Mouse (Mus musculus) hindbrain, embryonic 15.5 days (tissue): ENCODE data around the gene Slc51a. TPM values are rescaled to one million over a fixed set of nuclear protein-coding genes. Genes with fewer than 3 reads are reported as not detected.

Source experiments
- ATAC-seq: fragments of 200-750 bp; cut with Nextera tagmentation; 2 replicates; pipeline ENCODE4 v1.8.0; 2017; ENCODE audit warnings: low read depth, moderate number of reproducible peaks, moderate TSS enrichment; ENCODE audit not compliant: low FRiP score
- H3K27ac ChIP-seq: fragments of 300-500 bp; sonication (generic); replicated peaks from 2 replicates; pipeline ENCODE4 v1.5.1; 2015; ENCODE audit warnings: mild to moderate bottlenecking, inconsistent platforms
- H3K27me3 ChIP-seq: fragments of 300-500 bp; sonication (generic); 2 replicates; pipeline ENCODE4 v1.6.1; 2015; ENCODE audit warnings: control low read depth, inconsistent platforms
- H3K36me3 ChIP-seq: fragments of 300-500 bp; sonication (generic); 2 replicates; pipeline ENCODE4 v1.6.1; 2015; ENCODE audit warnings: control low read depth, inconsistent platforms
- H3K4me1 ChIP-seq: fragments of 300-500 bp; sonication (generic); replicated peaks from 2 replicates; pipeline ENCODE4 v1.6.1; 2015; ENCODE audit warnings: control low read depth, inconsistent platforms
- H3K4me2 ChIP-seq: fragments of 300-500 bp; sonication (generic); 2 replicates; pipeline ENCODE4 v1.6.1; 2015; ENCODE audit warnings: moderate library complexity, mild to moderate bottlenecking, inconsistent platforms
- H3K4me3 ChIP-seq: fragments of 300-500 bp; sonication (generic); 2 replicates; pipeline ENCODE4 v1.5.1; 2015; ENCODE audit warnings: mild to moderate bottlenecking, inconsistent platforms
- H3K9ac ChIP-seq: fragments of 300-500 bp; sonication (generic); 2 replicates; pipeline ENCODE4 v1.6.1; 2015; ENCODE audit warnings: inconsistent platforms
- H3K9me3 ChIP-seq: fragments of 300-500 bp; sonication (generic); 2 replicates; pipeline ENCODE4 v1.6.1; 2016; ENCODE audit warnings: control low read depth, inconsistent platforms
- WGBS: fragments of 180-500 bp; shearing (Covaris S2); methylation state at CpG from one replicate; pipeline ENCODE4 v1.1.7; 2015; 5-methylcytosine and 5-hydroxymethylcytosine counted together
- polyA plus RNA-seq: library from polyadenylated mRNA; unstranded; fragments of >200 nt; fragmentation: Nextera tagmentation; extraction: Ambion mirVana; gene quantifications from 2 replicates; pipeline ENCODE4 v1.2.1, GENCODE M21; 2015

Slc51a gene
- polyA plus RNA-seq, 1 experiment from 2014 or later, result 0.16 TPM

DNA sequence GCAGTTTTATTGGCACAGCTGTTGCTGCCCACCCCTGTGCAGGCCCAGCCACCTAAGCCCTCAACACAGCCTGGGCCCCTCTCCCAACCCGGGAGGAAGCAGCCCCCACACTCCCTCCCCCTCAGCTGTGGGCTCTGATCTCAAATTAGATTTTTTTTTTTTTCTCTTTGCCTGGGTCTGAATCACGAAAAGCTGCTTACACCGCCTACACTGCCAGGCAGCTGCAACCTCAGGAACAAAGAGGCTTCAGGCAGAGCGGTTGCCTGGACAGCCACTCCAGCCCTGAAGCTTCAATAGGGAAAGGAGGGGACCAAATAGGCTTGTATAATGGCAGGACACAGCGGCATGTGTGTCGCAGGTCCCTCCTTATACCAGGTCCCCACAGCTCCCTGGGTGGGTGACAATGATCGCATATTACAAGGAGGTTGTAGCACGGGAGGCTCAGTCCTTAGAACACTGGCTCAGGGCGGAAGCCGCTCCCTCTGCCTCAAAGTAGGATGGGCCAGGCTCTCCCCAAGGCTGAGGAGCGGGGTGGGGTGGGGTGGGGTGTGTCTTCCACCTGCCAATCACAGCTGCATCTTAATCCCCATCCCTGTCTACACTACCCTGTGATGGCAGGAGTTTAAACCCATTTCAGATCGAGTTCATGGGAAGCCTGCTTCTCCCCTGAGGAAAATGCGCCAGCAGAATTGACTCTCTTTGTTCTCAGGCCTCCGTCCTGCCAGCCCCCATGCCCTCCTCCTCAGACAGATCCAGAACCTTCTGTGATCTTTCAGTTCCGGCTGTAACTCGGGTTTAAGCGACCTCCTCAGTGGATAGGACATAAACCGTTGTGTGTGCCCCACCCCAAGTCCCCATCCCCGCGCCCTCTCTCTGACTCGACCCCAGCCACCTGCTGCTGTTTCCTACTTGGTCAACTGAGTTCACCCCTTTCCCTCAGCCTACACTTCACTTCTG is 28.6 kb upstream of the Slc51a start:
- Histone ChIP-seq H3K9ac (peak overlapping the region; percentile 42), H3K27me3 (no peaks in the 10 kb centered on the region), H3K9me3 (no peaks in the 10 kb centered on the region), H3K36me3 (no peaks in the 10 kb centered on the region), H3K4me1 (peaks cover 19% of the 10 kb centered on the region), H3K4me3 (peak overlapping the region; percentile 14), H3K27ac (peak overlapping the region; percentile 96), H3K4me2 (peak overlapping the region; percentile 49)
- peak; percentile 93 for ATAC-seq
- 8% methylated on average over 21 of the region's 21 CpGs for WGBS

DNA sequence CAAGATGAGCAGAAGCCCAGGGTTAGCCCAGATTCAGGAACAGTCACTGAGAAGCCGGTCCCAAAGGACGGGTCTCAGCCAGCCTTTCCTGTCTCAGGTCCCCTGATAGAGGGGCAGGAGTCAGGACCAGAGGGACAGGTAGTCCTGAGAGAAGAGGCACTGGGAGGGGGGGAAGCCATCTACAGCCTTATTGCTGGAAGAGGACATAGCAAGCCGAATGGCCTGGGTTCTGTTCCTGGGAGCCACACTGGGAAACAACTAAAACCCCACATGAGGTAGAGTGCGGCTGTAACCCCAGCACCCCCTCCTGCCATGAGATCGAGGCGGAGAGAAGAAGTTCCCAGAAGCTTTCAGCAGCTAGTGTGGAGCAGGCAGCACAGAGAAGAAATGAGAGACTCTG is 26.3 kb upstream of the Slc51a start:
- Histone ChIP-seq H3K4me3 (no peak overlapping the region), H3K4me1 (peaks cover 24% of the 10 kb centered on the region), H3K36me3 (no peaks in the 10 kb centered on the region), H3K27me3 (no peaks in the 10 kb centered on the region), H3K4me2 (no peak overlapping the region), H3K27ac (no peak overlapping the region), H3K9me3 (no peaks in the 10 kb centered on the region), H3K9ac (no peak overlapping the region)
- ATAC-seq, result no peak
- WGBS, result 91% methylated on average over 6 of the region's 6 CpGs

DNA sequence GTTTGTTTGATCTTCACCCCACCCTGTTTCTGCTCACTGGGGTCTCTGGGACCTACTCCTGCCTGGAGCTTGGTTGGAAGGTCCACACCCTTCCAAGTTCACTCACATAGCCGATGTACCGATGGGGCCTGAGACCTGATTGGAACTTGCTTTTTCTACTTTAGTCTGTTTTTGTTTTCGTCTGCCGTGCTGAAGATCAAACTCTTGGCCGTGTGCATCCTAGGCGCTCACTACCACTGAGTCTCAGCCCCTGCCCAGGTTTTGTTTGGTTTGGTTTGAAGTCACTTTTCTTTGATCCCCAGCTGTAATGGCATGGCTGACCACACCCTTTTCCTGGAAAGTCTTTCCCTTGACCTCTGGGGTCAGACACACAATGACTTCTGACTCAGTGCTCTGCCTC is 25.7 kb upstream of the Slc51a start:
- Histone ChIP-seq H3K27me3 (no peaks in the 10 kb centered on the region), H3K27ac (no peak overlapping the region), H3K36me3 (no peaks in the 10 kb centered on the region), H3K9me3 (no peaks in the 10 kb centered on the region), H3K4me3 (no peak overlapping the region), H3K4me1 (peaks cover 24% of the 10 kb centered on the region), H3K4me2 (no peak overlapping the region), H3K9ac (no peak overlapping the region)
- ATAC-seq, result no peak
- 94% methylated on average over 6 of the region's 6 CpGs for WGBS

DNA sequence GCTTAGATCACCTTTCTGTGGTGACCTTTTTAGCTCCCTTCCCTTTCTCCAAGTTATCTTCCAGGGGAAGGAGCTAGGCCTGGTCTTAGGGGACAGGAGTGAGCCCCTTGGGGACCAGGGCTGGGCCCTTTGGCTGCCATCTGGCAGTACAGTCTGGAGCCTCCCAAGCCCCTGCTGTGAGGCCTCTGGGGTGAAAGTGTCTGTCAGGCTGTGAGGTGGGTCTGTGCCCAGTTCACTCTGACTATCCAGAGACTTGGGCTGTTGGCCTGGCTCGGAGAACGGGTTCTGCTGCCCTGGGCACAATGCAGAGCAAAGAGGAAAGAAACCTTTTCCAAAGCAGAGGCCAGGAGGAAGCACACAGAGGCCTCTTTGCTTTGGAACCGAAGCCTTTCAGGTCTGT is 25.2 kb upstream of the Slc51a start:
- no peak for ATAC-seq
- Histone ChIP-seq H3K9ac (no peak overlapping the region), H3K4me3 (no peak overlapping the region), H3K9me3 (no peaks in the 10 kb centered on the region), H3K27ac (0 out of 2 replicates have a peak overlapping the region, but pooled peaks have one; percentile 14), H3K4me1 (peaks cover 24% of the 10 kb centered on the region), H3K4me2 (no peak overlapping the region), H3K27me3 (no peaks in the 10 kb centered on the region), H3K36me3 (no peaks in the 10 kb centered on the region)
- 66% methylated on average over 3 of the region's 3 CpGs for WGBS

DNA sequence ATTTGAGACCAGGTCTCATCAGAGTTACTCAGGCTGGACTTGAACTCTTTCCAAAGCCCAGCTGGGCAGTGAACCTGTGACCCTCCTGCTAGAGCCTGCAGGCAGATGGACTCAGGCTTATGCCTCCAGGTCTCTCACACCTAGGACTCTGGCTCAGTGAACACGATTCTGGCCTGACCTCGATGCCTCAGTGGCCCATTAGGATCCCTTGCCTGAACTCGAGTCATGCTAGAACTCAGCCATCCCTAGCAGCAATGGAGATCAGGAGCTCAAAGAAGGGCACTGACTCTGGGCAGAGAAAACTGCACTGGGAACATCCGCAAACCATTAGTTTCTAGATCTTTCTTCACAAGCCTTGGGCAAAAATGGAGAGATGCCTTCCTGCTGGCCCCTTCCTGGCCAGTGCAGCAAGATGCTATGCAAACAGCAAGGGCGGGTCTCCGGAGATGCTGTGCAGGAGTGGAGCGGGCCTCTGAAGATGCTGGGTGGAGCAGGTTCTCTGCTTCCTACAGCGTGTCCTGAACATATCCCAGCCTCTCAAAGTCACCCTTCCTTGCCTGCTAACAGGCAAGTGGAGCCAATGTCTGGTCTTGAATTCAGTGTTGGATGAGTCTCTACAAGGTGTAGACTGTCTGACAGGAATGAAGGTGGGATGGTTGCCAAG is 24.3 kb upstream of the Slc51a start:
- 95% methylated on average over 8 of the region's 8 CpGs for WGBS
- peaks cover 23% of the 10 kb centered on the region for H3K4me1 ChIP-seq
- H3K4me3 ChIP-seq, result no peak overlapping the region
- no peaks in the 10 kb centered on the region for H3K36me3 ChIP-seq
- H3K9me3 ChIP-seq, result no peaks in the 10 kb centered on the region
- H3K4me2 ChIP-seq, result no peak overlapping the region
- H3K9ac ChIP-seq, result no peak overlapping the region
- H3K27ac ChIP-seq, result no peak overlapping the region
- no peak for ATAC-seq
- H3K27me3 ChIP-seq, result no peaks in the 10 kb centered on the region

DNA sequence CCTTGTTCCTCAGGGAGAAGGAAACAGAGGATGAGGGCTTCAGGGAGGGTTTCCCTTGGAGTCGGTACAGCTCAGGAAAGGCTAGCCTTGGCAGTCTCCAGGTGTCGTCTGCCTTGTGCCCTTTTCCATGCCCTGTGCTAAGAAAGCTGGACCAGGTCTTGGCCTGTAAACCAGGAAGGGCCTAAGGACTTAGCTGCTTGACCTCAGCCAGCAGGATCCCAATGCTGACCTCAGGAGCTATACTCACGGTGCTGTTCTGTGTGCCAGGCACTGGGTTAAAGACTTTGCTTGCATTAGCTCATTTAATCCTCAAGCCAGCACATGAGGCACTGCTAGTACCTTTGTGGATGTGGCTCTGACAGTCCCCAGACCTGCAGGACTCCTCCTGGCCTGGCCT is 23.7 kb upstream of the Slc51a start:
- no peak overlapping the region for H3K27ac ChIP-seq
- H3K9ac ChIP-seq, result no peak overlapping the region
- H3K4me1 ChIP-seq, result peaks cover 17% of the 10 kb centered on the region
- H3K4me2 ChIP-seq, result no peak overlapping the region
- H3K27me3 ChIP-seq, result no peaks in the 10 kb centered on the region
- no peak overlapping the region for H3K4me3 ChIP-seq
- no peaks in the 10 kb centered on the region for H3K9me3 ChIP-seq
- 87% methylated on average over 3 of the region's 3 CpGs for WGBS
- ATAC-seq, result no peak
- no peaks in the 10 kb centered on the region for H3K36me3 ChIP-seq

DNA sequence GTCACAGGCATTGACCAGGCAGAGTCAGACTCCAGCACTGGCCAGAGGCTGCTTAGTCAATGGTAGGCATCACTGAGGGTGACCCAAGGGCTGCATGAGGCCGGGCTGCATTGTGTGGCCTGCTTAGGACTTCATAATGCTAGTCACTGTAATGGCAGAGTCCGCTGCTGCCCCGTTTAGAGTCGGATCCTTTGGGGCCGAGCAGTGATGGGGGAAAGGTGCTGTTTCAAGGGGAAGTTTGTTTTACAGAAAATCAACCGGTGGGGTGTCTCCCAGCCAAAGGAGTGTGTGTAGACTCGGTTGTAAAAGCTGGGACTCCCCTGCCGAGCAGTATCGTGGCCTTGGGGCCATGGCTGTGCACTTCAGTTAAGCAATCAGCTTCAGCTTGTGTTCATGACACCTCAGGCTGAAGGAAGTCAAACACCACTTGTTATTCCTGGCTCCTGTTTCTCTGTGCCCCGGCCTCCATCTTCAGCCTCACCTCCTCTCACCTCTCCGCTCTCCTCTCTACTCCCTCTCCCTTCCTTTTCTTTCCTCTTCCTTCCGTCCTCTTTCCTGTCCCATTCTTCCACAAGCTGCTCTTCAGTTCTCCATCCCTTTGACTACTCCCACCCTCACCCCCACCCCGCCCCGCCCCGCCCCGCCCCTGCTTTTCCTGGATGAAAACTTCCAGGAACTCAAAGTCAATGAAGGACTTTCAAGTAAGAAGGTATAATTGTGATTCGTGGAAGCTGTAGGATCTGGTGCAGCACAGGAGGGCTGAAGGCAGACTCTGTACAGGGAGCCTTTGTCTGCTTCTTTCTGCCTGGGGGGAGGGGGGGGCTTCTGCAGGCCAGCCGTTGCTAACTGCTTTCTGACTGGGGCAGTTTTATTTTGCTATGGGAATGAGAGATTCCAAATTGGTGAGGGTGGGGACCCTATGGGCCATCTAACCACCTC is 23.0 kb upstream of the Slc51a start:
- no peak for ATAC-seq
- Histone ChIP-seq H3K27ac (no peak overlapping the region), H3K4me1 (peaks cover 11% of the 10 kb centered on the region), H3K4me2 (no peak overlapping the region), H3K9ac (no peak overlapping the region), H3K4me3 (no peak overlapping the region), H3K36me3 (no peaks in the 10 kb centered on the region), H3K9me3 (no peaks in the 10 kb centered on the region), H3K27me3 (no peaks in the 10 kb centered on the region)
- WGBS, result 70% methylated on average over 18 of the region's 18 CpGs

DNA sequence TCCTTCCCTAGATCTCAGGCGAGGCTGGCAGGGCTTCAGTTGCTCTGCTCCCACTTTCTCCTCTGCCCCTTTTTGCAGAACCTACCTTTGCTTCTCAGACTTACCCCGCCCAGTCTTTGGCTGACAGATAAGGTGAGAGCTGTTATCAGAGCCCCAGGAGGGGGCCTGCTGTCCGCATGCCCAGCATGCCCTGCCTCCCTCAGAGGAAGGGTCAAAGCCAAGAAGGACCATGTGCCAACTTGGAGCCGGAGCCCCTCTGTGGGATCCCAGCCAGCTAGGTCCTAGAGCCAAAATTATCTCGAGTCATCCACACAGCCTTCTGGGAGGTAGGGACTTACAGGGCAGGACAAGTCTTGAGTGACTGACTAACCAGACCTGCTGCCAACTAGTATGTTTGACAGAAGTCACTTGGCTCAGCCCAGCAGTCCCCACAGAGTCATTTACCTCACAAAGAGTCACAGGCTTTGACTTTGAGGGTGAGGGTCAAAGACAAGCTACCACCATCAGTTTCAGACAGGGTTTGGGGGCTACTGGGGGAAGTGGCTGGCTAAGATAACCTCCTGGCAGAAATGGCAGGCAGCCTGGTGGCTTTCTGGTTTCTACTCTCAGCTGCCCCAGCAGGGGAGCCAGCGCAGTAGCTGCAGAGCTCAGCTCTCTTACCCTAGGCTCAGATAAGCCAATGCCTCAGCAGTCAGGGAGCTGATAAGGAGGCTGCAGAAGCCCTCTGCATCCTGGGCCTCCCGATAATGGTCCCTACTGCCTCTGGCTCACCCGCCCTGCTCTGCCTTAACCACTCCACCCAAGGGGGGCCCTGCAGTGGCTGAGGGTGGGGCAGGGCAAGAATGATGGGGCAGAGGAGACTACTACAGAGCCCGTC is 21.6 kb upstream of the Slc51a start:
- Histone ChIP-seq H3K27ac (peak overlapping the region; percentile 38), H3K9me3 (no peaks in the 10 kb centered on the region), H3K4me2 (no peak overlapping the region), H3K36me3 (no peaks in the 10 kb centered on the region), H3K9ac (no peak overlapping the region), H3K4me3 (no peak overlapping the region), H3K4me1 (peaks cover 6% of the 10 kb centered on the region), H3K27me3 (no peaks in the 10 kb centered on the region)
- ATAC-seq, result peak; percentile 52; the same call in 1 of the 2 replicates
- 56% methylated on average over 9 of the region's 9 CpGs for WGBS

DNA sequence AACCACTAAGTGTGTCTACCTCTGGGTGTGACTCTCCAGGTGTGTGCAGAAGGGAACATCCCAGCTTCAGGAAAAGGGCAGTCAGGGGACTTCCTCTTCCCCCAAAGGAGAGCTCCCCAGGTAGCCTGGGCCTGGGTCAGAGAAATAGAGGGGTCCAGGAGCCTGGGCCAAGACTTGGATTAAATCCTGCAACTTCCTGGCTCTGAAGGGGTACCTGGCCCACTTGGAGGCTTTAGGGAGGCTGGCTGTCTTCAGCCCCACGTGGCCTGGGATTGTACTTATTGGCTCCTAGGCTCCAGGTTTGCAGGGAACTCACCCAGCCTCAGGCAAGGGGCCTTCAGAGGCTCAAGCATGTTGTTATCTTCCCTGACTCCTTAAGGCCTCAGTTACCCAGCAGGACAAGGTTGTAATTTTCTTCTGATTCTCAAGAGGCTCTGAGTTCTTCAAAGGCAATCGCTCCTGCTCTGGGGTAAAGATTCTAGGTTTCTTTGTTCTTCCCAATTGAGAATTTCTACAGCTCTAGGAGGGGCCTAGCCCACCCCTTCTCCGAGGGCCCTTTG is 20.9 kb upstream of the Slc51a start:
- peaks cover 6% of the 10 kb centered on the region for H3K4me1 ChIP-seq
- no peak overlapping the region for H3K27ac ChIP-seq
- H3K4me3 ChIP-seq, result no peak overlapping the region
- H3K36me3 ChIP-seq, result no peaks in the 10 kb centered on the region
- H3K4me2 ChIP-seq, result no peak overlapping the region
- no peak overlapping the region for H3K9ac ChIP-seq
- no peaks in the 10 kb centered on the region for H3K27me3 ChIP-seq
- WGBS, result 42% methylated on average over 3 of the region's 3 CpGs
- H3K9me3 ChIP-seq, result no peaks in the 10 kb centered on the region
- ATAC-seq, result no peak

DNA sequence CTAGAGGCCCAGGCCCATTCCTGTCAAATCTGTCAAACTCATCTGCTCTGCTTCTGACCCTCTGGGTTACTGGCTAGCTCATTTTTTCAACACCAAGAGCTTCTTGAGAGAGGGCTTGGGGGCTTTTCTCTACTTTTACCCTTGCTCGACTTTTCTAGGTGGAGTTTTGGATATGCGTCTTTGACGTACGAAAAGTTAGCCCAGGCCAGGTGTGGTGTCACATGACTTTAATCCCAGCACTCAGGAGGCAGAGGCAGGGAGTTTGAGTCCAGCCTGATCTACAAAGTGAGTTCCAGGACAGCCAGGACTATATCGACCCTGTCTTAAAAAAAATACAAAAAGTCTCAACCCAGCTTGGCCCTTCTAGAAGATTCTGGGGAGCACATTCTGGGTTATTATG is 20.4 kb upstream of the Slc51a start:
- no peak overlapping the region for H3K27ac ChIP-seq
- H3K4me2 ChIP-seq, result no peak overlapping the region
- no peaks in the 10 kb centered on the region for H3K27me3 ChIP-seq
- H3K9ac ChIP-seq, result no peak overlapping the region
- H3K4me3 ChIP-seq, result no peak overlapping the region
- H3K36me3 ChIP-seq, result no peaks in the 10 kb centered on the region
- 90% methylated on average over 5 of the region's 5 CpGs for WGBS
- H3K4me1 ChIP-seq, result peaks cover 6% of the 10 kb centered on the region
- no peak for ATAC-seq
- no peaks in the 10 kb centered on the region for H3K9me3 ChIP-seq

DNA sequence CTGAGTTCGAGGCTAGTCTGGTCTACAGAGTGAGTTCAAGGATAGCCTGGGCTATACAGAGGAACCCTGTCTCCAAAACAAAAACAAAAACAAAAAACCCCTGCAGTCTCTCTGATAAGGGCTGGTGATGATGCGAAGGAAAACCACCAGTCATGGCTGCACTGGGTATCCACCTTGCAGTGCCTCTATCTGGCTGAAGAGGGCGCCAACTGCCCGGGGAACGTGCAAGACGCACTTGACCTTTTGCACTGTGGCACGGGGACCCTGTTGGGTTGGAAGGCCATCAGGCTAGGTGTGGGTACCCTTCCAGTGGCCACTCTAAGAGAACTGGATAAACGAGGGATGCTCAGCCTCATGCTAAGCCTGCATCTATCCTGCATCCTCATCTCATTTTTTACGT is 19.7 kb upstream of the Slc51a start:
- Histone ChIP-seq H3K4me3 (no peak overlapping the region), H3K9me3 (no peaks in the 10 kb centered on the region), H3K36me3 (no peaks in the 10 kb centered on the region), H3K9ac (no peak overlapping the region), H3K27ac (no peak overlapping the region), H3K4me1 (peaks cover 6% of the 10 kb centered on the region), H3K27me3 (no peaks in the 10 kb centered on the region), H3K4me2 (no peak overlapping the region)
- ATAC-seq, result no peak
- WGBS, result 18% methylated on average over 9 of the region's 9 CpGs
